Mouse (Mus musculus) brain, embryonic 18.5 days (tissue): Measurements from ENCODE around the gene Olfr1257.
"Not testable (repeated sequence)": the region's sequence is repeated elsewhere in the genome, so short reads cannot be mapped to it uniquely, and the experiment has no call there.

Experiments used
- DNase-seq: peaks from one replicate; pipeline ENCODE4 v3.0.0-alpha.2; 2012; ENCODE audit warnings: low read depth, low spot score

Gene Olfr1257

DNA sequence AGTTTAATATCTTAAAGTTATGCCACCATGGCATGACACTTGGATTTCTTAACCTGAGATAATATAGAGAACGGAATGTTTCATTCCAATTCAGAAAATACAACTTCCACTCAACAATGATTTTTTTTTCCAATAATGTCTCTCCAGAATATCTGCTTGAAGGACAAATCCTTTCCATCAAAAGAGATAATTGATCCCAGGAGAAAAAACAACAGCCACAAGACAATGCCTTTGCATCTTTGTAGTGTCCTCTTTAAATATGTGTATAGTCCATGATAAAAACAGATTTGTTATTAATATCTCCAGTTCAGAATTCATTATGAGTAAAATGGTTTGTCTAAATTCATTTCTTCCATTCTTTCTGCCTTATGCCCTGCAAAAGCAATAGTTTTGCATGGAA lies at the start of gene Olfr1257:
Gene Olfr1257 (plus strand): TSS at position 301 of the 400 bp plus-strand sequence.
- DNase-seq = no peak

DNA sequence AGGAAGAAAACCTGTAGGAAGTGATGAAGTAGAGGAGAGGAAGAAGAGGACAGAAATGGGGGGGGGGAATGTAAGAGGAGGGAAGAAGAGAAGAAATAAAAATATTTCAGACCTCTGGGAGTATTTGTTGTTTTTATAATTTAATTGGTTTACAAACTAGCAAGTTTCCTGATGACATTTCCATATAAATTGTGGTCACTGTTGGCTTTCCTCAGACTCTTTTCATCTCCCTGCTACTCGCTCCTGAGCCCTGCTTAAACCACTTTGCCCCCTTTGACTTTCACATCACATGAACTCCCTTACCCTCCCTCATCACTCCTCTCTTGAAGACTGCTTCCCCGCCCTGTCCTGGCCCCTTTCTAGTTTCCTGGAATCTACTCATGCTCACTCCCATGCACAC lies 36.8 kb upstream of the Olfr1257 start, which contains the start of gene Olfr1256:
Gene Olfr1256 (minus strand): TSS at position 101 of the 400 bp plus-strand sequence.
- no peak for DNase-seq

DNA sequence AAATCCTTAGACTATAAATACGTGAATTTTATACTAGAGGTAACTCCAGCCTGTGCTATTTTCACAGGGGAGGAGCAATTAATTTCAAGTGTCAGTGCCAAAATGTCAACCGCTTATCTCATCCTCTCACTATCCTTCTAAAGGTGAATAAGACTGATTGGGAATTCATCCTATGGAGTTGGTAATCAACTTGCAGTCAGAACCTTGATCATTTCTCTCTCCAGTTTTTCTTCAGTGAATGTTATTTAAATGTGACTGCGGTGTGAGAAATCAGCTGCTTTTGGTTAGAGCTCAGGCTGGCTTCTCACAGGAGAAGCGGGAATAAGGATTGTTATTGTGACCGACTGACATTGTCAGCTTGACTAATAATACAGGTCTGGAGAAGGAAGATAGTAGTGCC lies 30.1 kb upstream of the Olfr1257 start, which contains the start of gene Olfr48:
Gene Olfr48 (minus strand): TSS at position 101 of the 400 bp plus-strand sequence.
- no peak for DNase-seq

DNA sequence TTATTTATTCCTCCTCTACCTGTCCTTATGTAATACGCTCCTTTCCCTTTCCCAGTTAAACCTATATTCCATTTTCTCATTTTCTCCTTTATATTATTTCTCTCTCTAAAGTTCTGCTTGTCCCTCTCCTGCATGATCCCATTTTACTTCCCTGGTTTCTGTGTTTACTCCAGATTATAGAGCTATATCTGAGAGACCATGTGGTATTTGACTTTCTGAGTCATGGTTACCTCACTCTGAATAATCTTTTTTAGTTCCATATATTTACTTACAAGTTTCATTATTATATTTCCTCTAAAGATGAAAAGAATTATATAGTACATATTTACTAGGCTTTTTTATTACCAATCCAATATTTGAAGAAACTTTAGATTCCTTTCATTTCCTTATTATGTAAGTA lies 29.0 kb upstream of the Olfr1257 start:
- no peak for DNase-seq

DNA sequence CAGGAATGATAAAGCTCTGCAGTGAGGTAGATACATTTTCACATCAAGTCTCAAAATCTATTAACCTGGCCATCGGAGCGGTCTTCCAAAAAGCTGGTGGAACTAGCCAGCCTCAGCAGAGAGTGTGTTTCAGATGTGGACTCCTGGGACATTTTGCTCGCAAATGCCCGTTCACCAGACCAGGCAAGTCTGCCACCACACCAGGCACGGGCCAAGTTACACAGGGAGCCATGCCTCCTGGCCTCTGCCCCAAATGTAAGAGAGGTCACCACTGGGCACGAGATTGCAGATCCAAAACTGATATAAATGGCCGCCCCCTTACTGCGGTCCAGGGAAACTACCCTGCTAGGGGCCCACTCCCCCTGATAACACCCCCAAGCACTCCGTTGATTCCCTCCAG lies 34.4 kb downstream of the Olfr1257 start:
- not testable (repeated sequence) for DNase-seq

DNA sequence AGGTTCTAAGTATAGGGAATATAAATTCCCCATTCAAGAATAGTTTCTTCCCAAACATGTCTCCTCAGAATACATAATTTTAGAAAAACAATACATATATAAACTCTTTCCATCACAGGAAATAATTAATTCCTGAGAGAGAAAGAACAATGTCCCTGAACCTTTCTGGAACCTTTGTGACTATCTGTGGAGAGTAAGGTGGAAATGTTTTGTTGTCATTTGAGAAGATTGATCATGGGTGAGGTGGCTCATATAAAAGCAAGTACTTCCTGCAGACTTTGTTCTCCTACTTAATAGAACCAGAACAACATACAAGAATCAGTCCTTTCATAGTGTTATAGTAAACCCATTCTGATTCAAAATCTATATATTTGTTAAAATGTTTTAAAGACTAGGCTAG lies 48.8 kb downstream of the Olfr1257 start, which contains the start of gene Olfr1258:
Gene Olfr1258 (plus strand): TSS at position 301 of the 400 bp plus-strand sequence.
- no peak for DNase-seq
